Mouse (Mus musculus) limb, embryonic 10.5 days (tissue): ENCODE results near the gene Mall. TPM values are rescaled to one million over a fixed set of nuclear protein-coding genes. Genes with fewer than 3 reads are reported as not detected.
A peak's percentile ranks its signal among the peaks of the same experiment; 100 is the strongest.

ENCODE experiments used
- DNase-seq: peaks from one replicate; pipeline ENCODE4 v3.0.0-alpha.2; 2017; ENCODE audit warnings: low spot score
- H3K27ac ChIP-seq: fragments of 300-500 bp; sonication (generic); 2 replicates; pipeline ENCODE4 v1.5.1; 2016; ENCODE audit warnings: mild to moderate bottlenecking
- H3K27me3 ChIP-seq: fragments of 300-500 bp; sonication (generic); 2 replicates; pipeline ENCODE4 v1.6.1; 2016; ENCODE audit warnings: low read depth, mild to moderate bottlenecking; ENCODE audit not compliant: poor library complexity, severe bottlenecking
- H3K36me3 ChIP-seq: fragments of 300-500 bp; sonication (generic); 2 replicates; pipeline ENCODE4 v1.6.1; 2016; ENCODE audit warnings: mild to moderate bottlenecking, moderate library complexity
- H3K4me1 ChIP-seq: fragments of 300-500 bp; sonication (generic); 2 replicates; pipeline ENCODE4 v1.6.1; 2016
- H3K4me3 ChIP-seq: fragments of 300-500 bp; sonication (generic); 2 replicates; pipeline ENCODE4 v1.5.1; 2016; ENCODE audit warnings: mild to moderate bottlenecking, moderate library complexity
- H3K9me3 ChIP-seq: fragments of 300-500 bp; sonication (generic); replicated peaks from 2 replicates; pipeline ENCODE4 v1.6.1; 2016; ENCODE audit warnings: mild to moderate bottlenecking
- WGBS: fragments of 180-500 bp; shearing (Covaris S2); methylation state at CpG from one replicate; pipeline ENCODE4 v1.1.7; 2016; 5-methylcytosine and 5-hydroxymethylcytosine counted together
- polyA plus RNA-seq: library from polyadenylated mRNA; unstranded; fragments of >200 nt; fragmentation: Nextera tagmentation; extraction: Ambion mirVana; gene quantifications from 2 replicates; pipeline ENCODE4 v1.2.1, GENCODE M21; 2016

Mall gene
- polyA plus RNA-seq, 1 experiment from 2014 or later: 1.8 TPM

DNA sequence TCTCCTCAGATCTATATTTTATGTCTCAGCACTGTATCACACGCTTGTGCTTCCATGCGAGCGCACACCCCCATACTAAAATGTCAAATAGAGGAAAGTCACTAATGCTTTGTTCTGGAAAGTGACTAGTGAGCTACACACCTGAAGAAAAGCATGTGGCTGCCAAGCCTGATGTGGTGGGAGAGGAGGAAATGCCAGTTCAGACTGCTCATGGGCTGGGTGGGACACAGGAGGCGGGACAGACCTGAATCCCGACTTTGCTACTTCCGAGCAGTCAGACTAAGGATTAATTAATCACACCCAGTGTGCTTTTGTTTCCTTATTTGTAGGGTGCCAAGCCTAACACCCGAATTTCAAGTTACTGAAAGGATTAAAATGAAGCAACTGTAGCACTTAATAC, 18.6 kb upstream of the Mall start:
- WGBS: 76% methylated on average over 7 of the region's 7 CpGs
- H3K27me3 ChIP-seq: no peaks in the 10 kb centered on the region
- H3K4me3 ChIP-seq: no peak overlapping the region
- no peaks in the 10 kb centered on the region for H3K9me3 ChIP-seq
- H3K4me1 ChIP-seq: peaks cover 4% of the 10 kb centered on the region; the same call in 1 of the 2 replicates
- no peak for DNase-seq
- H3K27ac ChIP-seq: no peak overlapping the region
- peaks cover 3% of the 10 kb centered on the region; the same call in 1 of the 2 replicates for H3K36me3 ChIP-seq

DNA sequence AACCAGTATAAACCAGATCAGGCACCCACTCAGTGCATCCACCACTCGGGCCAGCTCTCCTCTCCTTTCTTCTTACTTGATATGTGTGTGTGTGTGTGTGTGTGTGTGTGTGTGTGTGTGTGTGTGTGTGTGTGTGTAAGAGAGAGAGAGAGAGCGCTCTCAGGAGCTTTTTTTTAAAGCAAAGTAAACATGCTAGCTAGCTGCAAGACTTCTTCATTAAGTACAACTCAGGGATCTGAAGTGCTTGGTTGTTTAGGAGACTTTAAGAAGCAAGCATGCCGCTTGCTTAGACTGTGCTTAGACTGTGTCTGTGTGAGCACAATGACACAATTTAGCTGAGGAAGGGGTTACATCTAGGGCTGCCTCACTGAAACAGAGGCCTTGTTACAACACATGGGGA, 12.9 kb upstream of the Mall start:
- no peak overlapping the region for H3K4me3 ChIP-seq
- H3K27ac ChIP-seq: no peak overlapping the region
- H3K9me3 ChIP-seq: no peaks in the 10 kb centered on the region
- H3K4me1 ChIP-seq: peaks cover 4% of the 10 kb centered on the region; the same call in 1 of the 2 replicates
- no peak for DNase-seq
- H3K27me3 ChIP-seq: no peaks in the 10 kb centered on the region
- H3K36me3 ChIP-seq: peaks cover 15% of the 10 kb centered on the region
- 87% methylated on average over 3 of the region's 3 CpGs for WGBS

GRCm38 (mm10) chr2:127740756-127741519, 11.2 kb upstream of the Mall start:
- H3K36me3 ChIP-seq: peaks cover 15% of the 10 kb centered on the region
- DNase-seq: no peak
- H3K27ac ChIP-seq: no peak overlapping the region
- H3K27me3 ChIP-seq: no peaks in the 10 kb centered on the region
- peaks cover 4% of the 10 kb centered on the region; the same call in 1 of the 2 replicates for H3K4me1 ChIP-seq
- no peak overlapping the region for H3K4me3 ChIP-seq
- no peaks in the 10 kb centered on the region for H3K9me3 ChIP-seq
- WGBS: 65% methylated on average over 9 of the region's 9 CpGs

DNA sequence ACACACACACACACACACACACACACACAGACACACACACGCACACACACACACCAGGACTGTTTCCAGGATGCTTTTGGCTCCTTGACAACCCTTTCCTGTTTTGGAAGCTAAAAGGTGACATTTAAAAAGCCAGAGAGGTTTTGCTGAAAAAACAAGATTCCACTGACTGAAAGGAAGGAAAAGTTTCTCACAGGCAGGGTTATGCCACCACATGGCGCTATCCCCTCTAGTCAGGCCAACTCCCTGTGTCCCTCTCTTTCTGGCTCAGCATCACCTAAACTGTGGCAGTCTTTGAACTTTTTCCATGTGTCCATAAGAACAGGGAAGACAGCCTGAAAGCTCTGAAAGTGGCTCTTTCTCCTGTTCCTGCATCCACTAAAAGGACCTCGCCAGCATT, 8.2 kb upstream of the Mall start:
- H3K36me3 ChIP-seq: peaks cover 8% of the 10 kb centered on the region
- 90% methylated on average over 3 of the region's 3 CpGs for WGBS
- no peaks in the 10 kb centered on the region for H3K27me3 ChIP-seq
- no peaks in the 10 kb centered on the region for H3K4me1 ChIP-seq
- no peak overlapping the region for H3K27ac ChIP-seq
- no peaks in the 10 kb centered on the region for H3K9me3 ChIP-seq
- H3K4me3 ChIP-seq: no peak overlapping the region
- no peak for DNase-seq

DNA sequence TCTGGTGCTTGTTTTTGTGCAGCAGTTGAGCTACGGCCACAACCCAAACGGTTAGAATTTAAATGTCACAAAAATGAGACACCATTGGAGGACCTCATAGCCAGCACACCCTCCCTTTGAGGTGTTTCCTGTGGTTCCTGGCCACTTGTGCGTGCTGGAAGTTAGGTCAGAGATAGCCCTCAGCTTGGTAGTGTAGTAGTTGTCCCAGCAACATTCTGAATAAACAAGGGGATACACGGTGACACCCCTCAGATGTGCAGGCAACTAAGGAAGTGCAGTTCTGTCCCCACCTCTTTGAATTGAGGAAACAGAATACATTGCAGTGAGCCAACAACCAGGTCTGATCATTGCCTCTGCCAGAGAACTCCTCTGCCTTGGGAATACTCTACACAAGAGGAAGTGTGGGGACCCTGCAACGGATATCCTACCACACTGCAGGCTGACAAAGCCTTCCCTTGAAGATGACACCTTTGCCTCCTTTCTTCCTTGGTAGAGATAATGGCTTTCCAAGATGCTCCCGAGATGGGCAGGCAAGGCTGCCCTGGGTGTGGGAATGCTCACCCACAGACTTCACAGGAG, 7.0 kb upstream of the Mall start:
- Histone ChIP-seq H3K27ac (no peak overlapping the region), H3K36me3 (peaks cover 6% of the 10 kb centered on the region), H3K4me1 (no peaks in the 10 kb centered on the region), H3K4me3 (no peak overlapping the region), H3K9me3 (no peaks in the 10 kb centered on the region), H3K27me3 (no peaks in the 10 kb centered on the region)
- WGBS: 81% methylated on average over 6 of the region's 6 CpGs
- no peak for DNase-seq

DNA sequence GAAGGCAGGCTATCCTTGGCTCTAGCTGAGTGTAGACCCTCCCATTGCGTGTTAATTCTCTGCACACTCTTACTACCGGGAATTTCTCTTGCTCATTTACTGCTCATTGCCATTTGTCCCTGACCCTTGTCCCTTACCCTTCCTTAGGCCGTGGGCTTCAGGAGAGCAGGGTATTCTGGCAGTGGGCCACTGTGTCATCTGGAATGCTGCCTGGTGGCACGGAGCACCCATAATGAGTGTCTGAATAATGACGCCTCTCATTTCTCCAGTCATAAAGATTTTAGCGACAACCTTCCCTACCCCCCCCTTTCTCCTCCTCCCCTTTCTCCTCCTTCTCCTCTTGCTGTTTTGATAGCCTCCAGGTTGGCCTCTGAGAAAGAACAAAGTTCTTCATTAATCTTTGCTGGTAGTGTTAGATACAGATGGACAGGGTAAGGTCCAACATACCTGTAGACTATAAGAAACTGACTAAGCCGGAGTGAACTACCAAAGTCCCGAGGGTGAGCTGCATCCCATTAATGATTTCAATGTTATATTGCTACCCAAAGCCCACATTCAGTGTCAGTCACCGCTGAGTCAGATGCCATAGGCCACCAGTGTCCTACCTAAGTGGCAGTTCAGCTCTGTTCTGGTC, 5.9 kb upstream of the Mall start:
- Histone ChIP-seq H3K36me3 (no peaks in the 10 kb centered on the region), H3K27ac (no peak overlapping the region), H3K27me3 (peaks cover 7% of the 10 kb centered on the region), H3K9me3 (no peaks in the 10 kb centered on the region), H3K4me3 (no peak overlapping the region), H3K4me1 (peaks cover 3% of the 10 kb centered on the region)
- no peak for DNase-seq
- 81% methylated on average over 9 of the region's 9 CpGs for WGBS

- Histone ChIP-seq H3K4me3 (no peak overlapping the region), H3K27me3 (peaks cover 14% of the 10 kb centered on the region), H3K36me3 (no peaks in the 10 kb centered on the region), H3K27ac (no peak overlapping the region), H3K9me3 (no peaks in the 10 kb centered on the region), H3K4me1 (peaks cover 11% of the 10 kb centered on the region)
- 80% methylated on average over 5 of the region's 5 CpGs for WGBS
- no peak for DNase-seq
These were observed 5.2 kb upstream of the Mall start for GRCm38 (mm10) chr2:127734889-127735288.

- DNase-seq: no peak
- Histone ChIP-seq H3K9me3 (no peaks in the 10 kb centered on the region), H3K4me3 (peak overlapping the region; percentile 41; the same call in 1 of the 2 replicates), H3K36me3 (no peaks in the 10 kb centered on the region), H3K27ac (0 out of 2 replicates have a peak overlapping the region, but pooled peaks have one; percentile 58), H3K4me1 (peaks cover 24% of the 10 kb centered on the region), H3K27me3 (peaks cover 37% of the 10 kb centered on the region)
- 42% methylated on average over 7 of the region's 7 CpGs for WGBS
These were observed 717 bp upstream of the Mall start for GRCm38 (mm10) chr2:127730301-127730997.

GRCm38 (mm10) chr2:127728661-127729450, 876 bp downstream of the Mall start:
- Histone ChIP-seq H3K4me1 (peaks cover 32% of the 10 kb centered on the region), H3K27me3 (peaks cover 37% of the 10 kb centered on the region), H3K9me3 (no peaks in the 10 kb centered on the region), H3K27ac (no peak overlapping the region), H3K36me3 (no peaks in the 10 kb centered on the region), H3K4me3 (peak overlapping the region; percentile 41; the same call in 1 of the 2 replicates)
- 28% methylated on average over 15 of the region's 15 CpGs for WGBS
- DNase-seq: no peak

GRCm38 (mm10) chr2:127728146-127728545, 1.6 kb downstream of the Mall start:
- Histone ChIP-seq H3K36me3 (no peaks in the 10 kb centered on the region), H3K27ac (no peak overlapping the region), H3K9me3 (no peaks in the 10 kb centered on the region), H3K4me3 (no peak overlapping the region), H3K27me3 (peaks cover 37% of the 10 kb centered on the region), H3K4me1 (peaks cover 35% of the 10 kb centered on the region)
- WGBS: 81% methylated on average over 6 of the region's 6 CpGs
- DNase-seq: no peak

DNA sequence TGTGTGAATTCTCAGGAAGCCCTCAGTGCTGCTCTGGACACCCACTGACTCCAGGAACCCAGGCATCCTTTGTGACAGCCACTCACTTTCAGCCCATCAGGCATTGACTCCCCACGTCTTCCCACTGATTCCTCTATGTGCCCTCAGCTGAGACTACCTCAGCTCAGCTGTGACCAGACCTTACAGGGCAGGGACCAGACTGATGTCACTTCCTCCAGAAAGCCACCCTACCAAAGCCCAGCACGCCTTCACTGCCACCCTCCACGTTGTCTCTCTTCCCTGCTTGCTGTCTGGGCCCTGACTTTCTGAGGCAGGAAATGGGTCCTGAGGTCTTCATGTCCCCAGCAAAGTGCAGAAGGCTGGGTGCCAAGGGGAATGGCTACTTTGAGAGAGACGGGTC, 6.5 kb downstream of the Mall start:
- Histone ChIP-seq H3K27me3 (peaks cover 6% of the 10 kb centered on the region; the same call in 1 of the 2 replicates), H3K4me3 (no peak overlapping the region), H3K9me3 (no peaks in the 10 kb centered on the region), H3K27ac (peak overlapping the region; percentile 26; the same call in 1 of the 2 replicates), H3K4me1 (peaks cover 37% of the 10 kb centered on the region), H3K36me3 (no peaks in the 10 kb centered on the region)
- WGBS: 65% methylated on average over 4 of the region's 4 CpGs
- DNase-seq: no peak
